Mouse (Mus musculus): ENCODE measurements around the gene S100a16.
A peak's percentile ranks its signal among the peaks of the same experiment; 100 is the strongest.

Gene S100a16

DNA sequence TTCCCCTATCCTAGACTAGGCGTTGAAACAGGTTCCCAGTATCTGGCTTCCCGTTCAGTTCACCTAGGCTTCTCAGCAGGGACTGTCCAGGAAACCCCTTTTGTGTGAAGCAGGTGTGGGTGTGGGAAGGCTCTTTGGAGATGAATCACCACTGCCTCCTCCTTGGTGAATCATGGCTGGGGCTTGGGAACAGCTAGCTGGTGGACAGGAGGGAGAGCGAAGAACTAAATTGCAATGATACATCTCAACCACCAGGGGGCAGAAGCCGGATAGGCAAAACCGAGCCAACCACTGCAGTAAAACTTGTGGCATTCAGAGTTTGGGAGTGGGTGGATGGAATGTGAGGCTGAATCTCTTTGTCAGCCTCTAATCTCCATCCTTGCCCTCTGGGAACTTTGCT, 48.5 kb downstream of the S100a16 start:
- peak; percentile 31 to 74 for DNase-seq (ENCODE audit: low spot score in 2 of 2)

DNA sequence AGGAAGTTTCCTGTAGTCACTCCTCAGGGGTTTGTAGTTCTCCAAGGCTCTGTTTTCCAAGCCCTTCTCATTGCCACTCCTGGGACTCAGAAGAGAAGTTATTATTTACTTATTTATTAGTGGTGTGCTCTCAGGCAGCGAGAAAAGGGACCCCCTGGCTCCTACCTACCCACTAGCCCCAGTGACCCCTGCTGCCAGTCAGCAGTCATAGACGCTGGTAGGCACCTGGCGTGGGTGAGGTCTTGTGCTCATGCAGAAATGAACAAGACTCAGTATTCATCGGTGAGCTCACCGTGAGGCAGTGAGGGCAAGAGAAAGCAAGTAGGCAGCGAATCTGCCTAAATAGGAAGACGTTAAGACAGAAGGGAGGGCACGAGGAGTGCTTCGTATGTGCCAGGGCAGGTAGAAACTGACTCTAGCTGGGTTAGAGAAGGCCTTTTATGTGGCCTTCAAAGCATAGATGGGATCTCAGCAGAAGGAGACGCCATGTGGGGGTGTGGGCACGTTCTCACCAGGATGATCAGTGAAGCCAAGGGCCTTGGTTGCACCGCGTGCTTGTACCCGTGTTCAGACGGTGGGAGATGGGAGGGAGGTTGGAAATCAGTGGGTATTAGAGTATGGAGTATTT, 49.1 kb downstream of the S100a16 start:
- peak; percentile 34 to 36 for DNase-seq (ENCODE audit: low spot score in 2 of 2)

DNA sequence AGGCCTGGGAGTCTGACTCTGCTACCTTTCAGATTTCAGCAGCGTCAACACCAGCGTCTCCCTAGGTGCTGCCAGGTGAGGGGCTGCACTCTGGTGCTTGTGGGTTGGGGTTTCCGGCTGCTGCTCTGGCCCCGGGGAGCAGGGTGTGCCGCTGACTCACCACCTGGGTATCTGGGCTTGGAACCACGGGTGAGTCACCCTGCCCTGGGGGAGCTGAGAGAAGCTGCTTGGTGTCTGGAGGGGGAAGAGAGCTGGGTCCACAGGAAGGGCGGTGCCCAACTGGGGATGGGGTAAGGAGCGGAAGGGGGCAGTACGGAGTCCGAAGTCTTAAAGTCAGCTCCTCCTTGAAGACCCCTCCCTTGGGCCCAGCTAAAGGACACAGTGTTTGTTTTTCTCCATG, 49.9 kb downstream of the S100a16 start:
- peak; percentile 81 to 87 for DNase-seq (ENCODE audit: low spot score in 2 of 2)

DNA sequence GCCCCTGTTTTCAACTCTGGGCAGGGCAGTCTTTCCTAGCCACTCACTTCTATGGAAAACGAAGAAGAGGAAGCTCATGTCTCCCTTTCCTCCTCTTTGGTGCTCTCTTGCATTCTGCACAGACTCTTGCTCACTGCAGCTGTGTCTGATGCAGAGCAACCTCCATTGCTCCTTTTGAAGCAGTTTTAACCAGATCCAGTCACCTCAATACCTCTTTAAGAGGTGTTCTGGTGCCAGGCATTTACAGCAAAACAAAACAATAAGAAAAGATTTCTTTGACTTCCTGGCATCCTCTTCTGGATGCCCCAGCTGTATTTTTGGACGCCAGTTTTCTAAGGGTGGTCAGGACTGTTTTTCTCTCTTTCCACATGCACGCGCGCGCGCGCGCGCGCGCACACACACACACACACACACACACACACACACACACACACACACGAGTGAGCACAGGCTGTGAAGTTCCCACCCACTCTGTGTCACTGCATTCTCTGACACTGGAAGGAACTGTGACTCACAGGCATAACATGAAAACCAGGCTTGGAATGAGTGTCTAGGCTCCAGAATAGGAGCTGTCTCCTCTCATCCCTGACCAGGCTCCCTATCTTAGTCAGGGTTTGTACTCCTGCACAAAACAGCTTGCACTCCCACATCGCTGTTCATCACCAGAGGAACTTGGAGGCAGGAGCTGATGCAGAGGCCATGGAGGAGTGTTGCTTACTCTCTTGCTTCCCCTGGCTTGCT, 50.5 kb downstream of the S100a16 start:
- DNase-seq (ENCODE audit: low spot score in 2 of 2) = no peak

DNA sequence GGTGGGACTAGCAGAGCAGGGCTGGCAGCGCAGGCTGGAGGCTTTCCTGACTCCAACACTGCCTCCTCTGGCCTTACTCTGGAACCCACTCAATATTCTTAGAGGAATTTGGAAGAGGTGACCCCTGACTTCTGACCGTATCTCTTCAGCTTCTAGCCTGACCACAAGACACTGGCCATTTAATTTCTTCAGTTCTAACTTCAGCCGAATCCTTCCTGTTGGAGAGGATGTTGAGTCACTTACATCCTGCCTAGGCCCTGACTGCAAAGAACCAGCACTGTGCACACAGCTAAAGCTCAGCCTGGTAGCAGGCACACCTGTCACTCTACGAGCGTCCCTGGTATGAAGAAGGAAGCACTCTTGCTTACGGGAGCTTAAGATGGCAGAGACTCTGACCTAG, 52.3 kb downstream of the S100a16 start:
- peak; percentile 44 to 48 for DNase-seq (ENCODE audit: low spot score in 2 of 2)

DNA sequence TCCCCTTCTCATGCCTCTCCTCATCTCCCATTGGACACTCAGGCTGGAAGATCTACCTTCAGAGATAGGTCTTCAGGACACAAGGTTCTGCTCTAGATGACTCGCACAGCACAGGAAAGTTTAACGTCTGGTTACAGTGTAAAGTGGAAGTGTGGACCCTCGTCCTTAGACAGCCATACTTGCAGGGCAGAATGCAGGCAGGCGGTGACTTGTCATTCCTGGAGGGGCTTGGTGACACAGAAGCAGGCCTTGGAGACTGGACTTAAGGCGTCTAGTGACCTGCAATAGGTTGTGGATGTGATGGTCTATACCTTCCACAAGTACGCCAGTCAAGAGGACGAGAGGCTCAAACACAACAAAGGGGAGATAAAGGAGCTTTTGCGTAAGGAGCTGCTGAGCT, 52.9 kb downstream of the S100a16 start, which contains the start of gene S100a2:
S100a2 (plus strand) TSS at position 301 of the 400 bp plus-strand sequence.
- DNase-seq (ENCODE audit: low spot score in 2 of 2) = no peak
